Mouse (Mus musculus) left cerebral cortex, postnatal 36 days (tissue): Measurements from ENCODE around the gene Hist1h2bh. TPM values are rescaled to one million over a fixed set of nuclear protein-coding genes. Genes with fewer than 3 reads are reported as not detected.

Experiments
- DNase-seq, 2 experiments: peaks; one replicate each; pipeline ENCODE4 v3.0.0; 2021 to 2022; ENCODE audit warnings: low spot score in 2 of 2, mixed read lengths in 1 of 2
- intact Hi-C: fragments of 180-260 bp; cut with DNase I; formaldehyde crosslinking; loops from one replicate; pipeline ENCODE4 v1.15.1; 2025
- total RNA-seq, 2 experiments: library from RNA; stranded (reverse); gene quantifications; 2 replicates each; pipeline ENCODE4 v1.2.3; 2021

Gene Hist1h2bh
- total RNA-seq, 2 experiments from 2014 or later = 0.79 to 1.2 TPM

DNA sequence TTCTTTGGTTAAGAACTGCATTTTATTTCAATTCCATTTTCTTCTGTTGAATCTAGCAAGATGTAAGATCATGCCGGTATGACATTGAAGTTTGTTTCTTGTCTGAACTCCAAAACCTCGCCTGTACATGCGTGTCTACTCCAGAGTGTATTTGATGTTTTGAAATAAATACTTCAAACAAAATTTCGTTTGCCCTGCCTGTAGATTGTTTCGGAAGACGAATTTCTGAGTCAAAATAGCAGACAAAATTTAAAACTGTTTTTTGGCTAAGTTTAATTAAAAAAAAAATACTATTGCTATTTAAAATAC, 24.9 kb downstream of the Hist1h2bh start:
- intact Hi-C loops = loop anchor here (2.0 to 5.0 kb wide), 2 partner anchors 81 to 1496 kb away; no protein-coding TSS in a partner anchor
- DNase-seq = no peak

DNA sequence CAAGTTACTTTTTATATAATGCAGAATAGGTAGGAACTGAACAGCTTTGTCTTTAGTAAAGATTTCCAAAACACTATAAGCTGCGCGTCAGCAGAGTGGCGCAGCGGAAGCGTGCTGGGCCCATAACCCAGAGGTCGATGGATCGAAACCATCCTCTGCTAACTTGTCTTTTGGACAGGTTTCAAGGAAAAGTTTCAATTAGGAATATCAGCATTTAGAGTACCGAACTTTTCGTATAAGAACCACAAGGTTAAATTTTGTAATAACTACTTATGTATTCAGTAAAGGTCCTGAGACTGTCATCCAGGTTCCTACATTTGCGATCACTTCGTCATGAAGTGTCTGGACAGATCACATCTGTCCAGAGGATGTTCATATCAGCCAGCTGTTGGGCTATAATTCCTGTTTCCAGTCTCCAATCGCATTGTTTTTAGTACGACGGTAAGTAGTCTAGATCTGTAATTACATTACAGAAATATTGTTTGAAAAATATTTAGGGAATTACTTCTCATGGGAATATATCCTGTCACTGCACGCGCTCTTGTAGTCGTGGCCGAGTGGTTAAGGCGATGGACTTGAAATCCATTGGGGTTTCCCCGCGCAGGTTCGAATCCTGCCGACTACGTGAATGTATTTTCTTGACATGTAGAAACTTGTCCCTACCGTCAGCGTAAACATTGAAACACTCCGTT, 25.4 kb downstream of the Hist1h2bh start:
- intact Hi-C loops = loop anchor here (2.0 to 5.0 kb wide), 2 partner anchors 81 to 1495 kb away; no protein-coding TSS in a partner anchor
- DNase-seq = peak; percentile 89 to 90

DNA sequence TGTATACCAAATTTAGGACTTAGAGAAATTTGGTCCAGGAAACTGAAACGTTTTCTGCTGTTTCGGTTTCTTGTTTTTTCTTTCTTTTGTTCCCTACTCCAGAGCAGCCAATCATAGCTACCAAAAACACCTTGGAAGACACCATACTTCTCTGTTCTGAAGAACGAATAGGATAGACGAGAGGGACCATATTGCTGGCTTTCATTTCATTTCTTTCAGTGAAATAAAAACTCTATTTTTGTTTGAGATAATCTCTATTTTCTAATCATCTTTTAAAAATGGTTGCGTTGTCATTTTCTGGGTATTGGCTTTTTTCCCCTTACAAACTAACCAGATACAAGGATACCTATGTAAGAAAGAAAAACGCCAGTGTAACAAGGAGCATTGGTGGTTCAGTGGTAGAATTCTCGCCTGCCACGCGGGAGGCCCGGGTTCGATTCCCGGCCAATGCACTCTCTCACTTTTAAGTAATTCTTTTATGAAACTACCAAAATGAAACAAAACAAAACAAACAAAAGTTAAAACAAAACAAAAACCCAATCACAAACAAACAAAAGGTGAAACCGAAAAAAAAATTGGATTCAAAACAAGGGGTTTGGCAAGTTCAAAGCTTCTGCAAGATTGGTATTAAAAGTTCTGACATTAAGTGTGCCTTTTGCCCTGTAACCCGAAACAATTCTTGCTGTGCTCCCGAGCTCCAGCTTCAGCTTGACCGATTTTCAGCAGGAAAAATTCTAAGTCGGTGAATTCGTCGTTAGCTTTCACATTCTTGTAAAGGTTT, 26.2 kb downstream of the Hist1h2bh start:
- intact Hi-C loops = loop anchor here (5.0 kb wide), 1 partner anchor 1495 kb away; no protein-coding TSS in a partner anchor
- DNase-seq = peak; percentile 70 to 76

DNA sequence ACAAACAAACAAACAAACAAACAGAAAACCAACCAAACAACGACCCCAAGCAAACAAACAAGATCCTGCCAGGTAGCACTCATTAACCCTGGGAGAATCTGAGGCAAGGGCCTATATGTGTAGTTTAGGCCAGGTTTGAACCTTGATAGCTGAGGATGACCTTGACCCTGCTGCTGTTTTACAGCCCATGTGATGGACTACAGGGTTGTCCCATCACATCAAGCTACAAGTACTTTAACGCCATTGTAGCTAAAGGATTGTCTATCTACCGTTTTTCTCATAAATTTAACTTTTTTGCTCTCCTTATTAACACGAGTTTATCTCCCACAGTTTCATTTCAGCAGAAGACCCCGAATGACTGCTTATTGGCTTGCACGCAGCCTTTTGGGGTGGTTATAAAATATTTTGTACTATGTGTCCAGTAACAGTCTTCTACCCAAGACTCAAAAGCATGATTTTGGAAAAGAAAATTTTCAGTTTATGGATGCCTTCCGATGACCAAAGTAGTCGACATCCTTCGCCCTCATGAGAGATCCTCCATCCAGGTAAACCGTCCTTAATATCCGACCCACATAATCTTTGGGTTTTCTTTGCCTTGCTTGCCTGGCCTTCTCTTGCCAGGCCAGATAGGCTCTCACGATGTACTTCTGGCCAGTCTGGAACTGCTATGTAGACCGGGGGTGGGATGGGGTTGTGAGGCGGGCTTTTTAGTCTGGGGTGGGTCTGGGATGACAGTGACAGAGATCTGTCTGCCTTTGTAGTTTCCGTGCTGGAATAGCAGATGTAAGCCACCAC, 27.2 kb downstream of the Hist1h2bh start:
- no peak for DNase-seq
- intact Hi-C loops = loop anchor here (5.0 kb wide), 1 partner anchor 1494 kb away; no protein-coding TSS in a partner anchor

DNA sequence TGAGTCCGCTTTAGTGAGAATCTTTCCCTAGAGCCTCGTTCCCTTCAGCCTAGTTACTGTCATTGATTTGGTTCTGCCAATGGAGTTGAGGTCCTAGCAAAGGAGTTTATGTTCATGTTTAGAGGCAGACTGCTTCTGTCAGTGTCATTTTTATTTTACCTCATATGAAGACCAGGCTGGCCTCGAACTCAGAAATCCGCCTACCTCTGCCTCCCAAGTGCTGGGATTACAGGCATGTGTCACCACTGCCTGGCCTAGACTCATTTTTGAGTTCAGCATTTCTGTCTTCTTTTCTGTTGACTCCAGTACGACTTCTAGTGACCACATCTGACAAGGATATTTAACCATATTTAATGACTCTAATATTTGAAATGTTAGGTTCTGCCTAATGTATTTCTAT, 27.9 kb downstream of the Hist1h2bh start:
- intact Hi-C loops = loop anchor here (5.0 kb wide), 1 partner anchor 1493 kb away; no protein-coding TSS in a partner anchor

DNA sequence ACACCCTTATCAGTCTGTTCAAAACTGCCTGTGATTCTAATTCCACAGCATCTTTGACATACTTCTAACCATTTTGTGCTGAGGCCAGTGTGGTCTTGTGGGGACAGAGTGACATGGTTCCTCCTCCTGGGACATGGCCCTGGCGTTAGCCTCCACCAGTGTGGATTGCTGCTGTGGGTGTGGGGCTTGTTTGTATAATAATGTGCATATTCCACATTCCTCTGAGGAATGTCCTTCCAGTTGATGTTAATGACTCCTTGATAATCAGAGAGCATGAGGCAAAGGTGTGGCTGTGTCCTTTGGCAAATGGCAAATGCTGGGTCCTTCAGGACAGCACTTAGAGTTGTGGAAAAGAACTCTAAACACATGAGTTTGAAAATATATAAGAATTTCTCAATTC, 29.7 kb downstream of the Hist1h2bh start:
- intact Hi-C loops = no loop called here
- DNase-seq = no peak

More for the DNA sequence above, 27.9 kb downstream of the Hist1h2bh start:
- DNase-seq = no peak

DNA sequence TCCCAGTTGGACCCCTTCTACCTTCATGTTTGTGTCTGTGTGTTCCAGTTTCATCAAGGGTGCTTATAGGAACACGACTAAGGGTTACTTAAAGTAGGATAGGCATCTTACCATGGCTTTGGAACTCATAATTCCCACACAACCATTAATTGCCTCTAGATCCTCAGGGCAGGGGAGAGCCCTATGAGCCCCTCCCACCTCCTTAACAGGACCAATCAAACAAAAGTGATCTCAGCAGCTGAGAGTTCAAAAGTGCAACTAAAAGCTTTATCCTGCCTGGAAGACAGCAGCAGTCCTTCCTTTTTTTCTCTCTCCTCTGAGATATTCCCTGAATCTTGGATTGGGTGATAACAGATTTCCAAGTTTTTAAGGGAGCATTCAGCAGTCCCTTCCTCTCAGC, 33.1 kb downstream of the Hist1h2bh start:
- DNase-seq = no peak
- intact Hi-C loops = no loop called here

DNA sequence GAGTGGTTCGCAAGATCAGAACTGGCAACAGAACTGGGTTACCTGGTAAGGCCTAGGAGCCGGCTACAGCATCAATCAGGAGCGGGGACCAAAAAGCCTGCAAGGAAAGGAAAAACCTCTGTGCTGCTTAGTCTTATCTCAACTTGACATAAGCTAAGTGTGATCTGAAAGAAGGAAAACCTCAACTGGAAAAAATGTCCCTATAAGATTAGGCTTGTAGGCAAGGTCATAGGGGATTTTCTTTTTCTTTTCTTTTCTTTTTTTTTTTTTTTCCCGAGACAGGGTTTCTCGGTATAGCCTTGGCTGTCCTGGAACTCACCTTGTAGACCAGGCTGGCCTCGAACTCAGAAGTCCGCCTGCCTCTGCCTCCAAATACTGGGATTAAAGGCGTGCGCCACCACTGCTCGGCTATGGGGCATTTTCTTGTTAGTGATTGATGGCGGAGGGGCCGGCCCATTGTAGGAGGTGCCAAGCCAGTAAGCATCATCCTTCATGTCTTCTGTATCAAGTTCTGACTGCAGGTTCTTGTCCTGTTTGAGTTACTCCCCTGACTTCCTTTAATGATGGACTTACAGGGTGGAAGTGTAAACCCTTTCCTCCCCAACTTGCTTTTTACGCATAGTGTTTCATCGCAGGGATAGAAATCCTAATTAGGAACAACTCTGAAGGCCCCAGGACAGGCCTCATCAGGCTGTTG, 36.2 kb downstream of the Hist1h2bh start:
- DNase-seq = no peak
- intact Hi-C loops = no loop called here

DNA sequence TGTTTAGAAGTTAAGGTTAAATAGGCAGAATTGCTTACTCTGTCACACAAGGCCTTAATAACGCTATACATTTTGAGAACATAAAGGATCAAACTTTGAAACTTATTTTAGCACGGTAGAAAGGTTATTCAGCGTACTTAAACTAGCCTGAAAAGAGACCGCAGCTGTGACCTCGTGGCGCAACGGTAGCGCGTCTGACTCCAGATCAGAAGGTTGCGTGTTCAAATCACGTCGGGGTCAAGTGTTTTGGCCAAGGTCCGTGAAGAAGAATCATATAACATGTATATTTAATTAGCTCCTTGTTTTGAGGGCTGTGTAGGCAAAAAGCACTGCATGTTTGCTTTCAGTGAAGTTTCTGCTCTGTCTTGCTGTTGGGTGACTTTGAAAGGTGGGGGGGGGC, 36.8 kb downstream of the Hist1h2bh start:
- intact Hi-C loops = no loop called here

DNA sequence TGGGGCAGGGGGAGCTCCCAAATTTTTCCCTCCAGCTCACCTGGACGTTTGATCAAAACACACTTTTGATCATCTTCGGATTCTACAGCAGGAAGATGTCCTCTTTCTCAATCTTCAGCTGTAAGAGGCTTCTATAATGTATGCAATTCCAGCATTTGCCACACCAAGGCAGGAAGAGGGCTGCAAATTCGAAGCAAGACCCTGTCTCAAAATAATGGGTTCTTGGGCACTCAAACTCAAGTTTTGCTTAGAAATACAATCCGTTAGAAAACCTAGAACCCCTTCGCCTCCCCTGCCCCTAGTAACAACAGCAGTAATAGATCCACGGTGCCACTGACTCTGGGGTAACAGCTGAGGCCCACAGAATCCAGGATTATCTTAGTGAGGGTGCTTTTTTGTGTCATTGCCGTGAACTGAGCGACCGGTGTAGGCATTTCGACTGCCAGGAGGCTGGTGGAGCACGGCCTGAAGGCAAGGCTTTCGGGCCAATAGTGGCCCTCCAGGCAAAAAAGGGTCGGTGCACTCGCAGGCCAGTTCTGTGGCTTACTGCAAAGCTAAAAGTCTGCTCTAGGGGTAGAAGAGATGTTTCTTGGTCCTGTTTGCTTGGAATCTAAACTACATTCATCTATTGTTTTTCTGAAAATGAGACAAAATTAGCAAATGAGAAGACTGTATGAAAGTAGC, 37.4 kb downstream of the Hist1h2bh start:
- intact Hi-C loops = no loop called here
- no peak for DNase-seq

More for the DNA sequence above, 36.8 kb downstream of the Hist1h2bh start:
- no peak for DNase-seq

DNA sequence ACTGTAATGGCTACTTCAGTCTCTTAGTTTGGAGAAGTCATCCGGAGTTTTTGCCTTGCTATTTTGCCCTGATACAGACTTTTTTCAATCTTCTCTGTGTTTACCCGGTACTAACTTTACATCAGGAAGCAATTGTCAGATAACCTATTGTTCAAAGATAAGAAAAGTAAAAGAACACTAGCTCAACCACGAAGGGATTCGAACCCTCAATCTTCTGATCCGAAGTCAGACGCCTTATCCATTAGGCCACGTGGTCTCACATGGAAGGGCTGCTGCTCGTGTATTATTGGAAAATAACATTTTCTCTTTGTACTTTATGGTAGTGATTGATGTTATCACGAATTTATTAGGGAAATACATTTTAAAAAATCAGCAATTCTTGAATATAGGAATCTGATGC, 39.4 kb downstream of the Hist1h2bh start:
- intact Hi-C loops = loop anchor here (5.0 kb wide), 1 partner anchor 41 kb away; no protein-coding TSS in a partner anchor
- DNase-seq = peak in 1 of 2 experiments; percentile 41

DNA sequence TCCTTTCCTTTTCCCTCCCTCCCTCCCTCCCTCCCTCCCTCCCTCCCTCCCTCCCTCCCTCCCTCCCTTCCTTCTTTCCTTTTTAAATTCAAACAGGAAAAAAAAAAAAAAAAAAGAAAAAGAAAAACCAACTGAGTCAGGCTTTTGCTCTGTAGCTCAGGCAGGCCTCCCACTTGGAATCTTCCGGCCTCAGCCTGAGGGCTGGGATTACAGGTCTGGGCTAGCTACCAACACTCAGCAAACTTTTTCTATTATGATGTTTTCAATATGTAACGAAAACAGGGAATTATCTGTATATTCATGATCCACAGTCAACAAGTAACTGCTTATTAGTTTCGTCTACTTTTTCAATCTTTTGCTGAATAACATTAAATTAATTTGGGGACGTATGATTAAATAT, 40.3 kb downstream of the Hist1h2bh start:
- DNase-seq = no peak
- intact Hi-C loops = loop anchor here (5.0 kb wide), 1 partner anchor 41 kb away; no protein-coding TSS in a partner anchor

DNA sequence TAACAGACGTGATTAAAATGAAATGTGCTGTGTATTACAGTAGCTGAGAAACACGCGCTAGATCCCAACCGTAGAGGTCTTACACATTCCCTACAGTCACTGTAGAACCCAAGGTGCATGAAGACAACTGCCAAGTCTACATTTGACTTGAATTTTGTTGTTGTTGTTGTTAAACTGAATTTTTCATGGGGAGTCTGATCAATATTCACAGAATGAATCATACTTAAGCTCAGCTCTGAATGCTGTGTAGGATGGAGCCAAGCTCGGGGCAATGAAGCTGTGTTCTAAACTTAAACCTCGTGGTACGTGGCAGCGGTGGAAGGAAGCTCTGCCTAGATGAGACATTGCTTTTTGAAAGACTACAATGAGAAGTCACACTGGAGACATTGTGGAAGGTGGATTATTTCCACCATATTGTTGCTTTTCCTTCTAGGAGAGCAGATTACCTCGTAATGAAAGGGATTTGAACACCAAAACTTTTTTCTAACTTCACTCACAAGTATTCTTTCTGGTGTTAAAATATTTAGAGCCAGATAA, 41.1 kb downstream of the Hist1h2bh start:
- no peak for DNase-seq
- intact Hi-C loops = loop anchor here (5.0 kb wide), 1 partner anchor 40 kb away; no protein-coding TSS in a partner anchor

DNA sequence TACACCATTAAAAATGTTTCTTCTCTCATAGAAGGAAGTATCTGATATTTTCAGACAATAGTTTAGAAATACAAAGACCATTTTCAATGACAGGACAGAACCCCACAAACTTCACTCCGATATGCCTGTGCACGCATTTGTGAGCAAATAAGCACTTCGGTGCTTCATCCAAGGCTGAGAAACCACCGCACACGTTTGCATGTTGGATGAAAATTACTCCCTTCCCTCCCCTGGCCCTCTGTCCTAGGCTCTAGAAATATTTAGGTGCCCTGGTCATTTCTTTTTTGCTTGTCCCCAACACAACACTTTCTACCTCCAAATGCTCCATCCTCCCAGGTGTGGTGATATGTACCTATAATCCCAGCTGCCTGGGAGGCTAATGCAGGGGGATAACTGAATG, 41.7 kb downstream of the Hist1h2bh start:
- DNase-seq = no peak
- intact Hi-C loops = loop anchor here (5.0 kb wide), 1 partner anchor 39 kb away; no protein-coding TSS in a partner anchor

DNA sequence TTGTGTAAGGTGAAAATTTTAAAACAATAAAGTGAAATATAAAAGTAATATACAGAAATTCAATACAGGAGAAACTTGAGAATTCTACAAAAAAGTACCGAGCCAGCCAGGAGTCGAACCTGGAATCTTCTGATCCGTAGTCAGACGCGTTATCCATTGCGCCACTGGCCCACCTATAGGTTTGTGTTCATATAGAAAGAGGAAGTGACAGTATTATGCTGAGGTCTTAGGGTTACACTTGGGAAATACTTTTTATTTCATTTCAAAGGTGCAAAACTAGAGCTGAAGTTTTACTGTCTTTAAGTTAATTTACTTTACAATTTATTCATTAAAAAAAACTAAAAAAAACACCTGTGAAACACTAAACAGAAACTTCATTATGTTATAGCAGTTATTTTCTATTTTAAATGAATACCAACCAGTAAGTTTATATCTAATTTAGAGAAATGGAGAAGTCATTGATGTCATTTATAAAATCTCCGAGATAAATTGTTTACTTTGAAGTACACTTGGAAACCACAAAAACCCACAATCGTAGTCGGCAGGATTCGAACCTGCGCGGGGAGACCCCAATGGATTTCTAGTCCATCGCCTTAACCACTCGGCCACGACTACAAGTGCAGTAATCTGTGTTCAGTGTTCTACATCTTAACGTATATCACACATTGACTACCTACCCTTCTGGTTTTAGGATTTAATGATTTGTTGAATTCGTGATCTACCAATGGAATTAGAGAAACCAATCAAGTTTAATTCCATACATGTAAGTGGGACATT, 42.6 kb downstream of the Hist1h2bh start:
- intact Hi-C loops = loop anchor here (5.0 kb wide), 1 partner anchor 38 kb away; no protein-coding TSS in a partner anchor
- DNase-seq = peak; percentile 75 to 78

DNA sequence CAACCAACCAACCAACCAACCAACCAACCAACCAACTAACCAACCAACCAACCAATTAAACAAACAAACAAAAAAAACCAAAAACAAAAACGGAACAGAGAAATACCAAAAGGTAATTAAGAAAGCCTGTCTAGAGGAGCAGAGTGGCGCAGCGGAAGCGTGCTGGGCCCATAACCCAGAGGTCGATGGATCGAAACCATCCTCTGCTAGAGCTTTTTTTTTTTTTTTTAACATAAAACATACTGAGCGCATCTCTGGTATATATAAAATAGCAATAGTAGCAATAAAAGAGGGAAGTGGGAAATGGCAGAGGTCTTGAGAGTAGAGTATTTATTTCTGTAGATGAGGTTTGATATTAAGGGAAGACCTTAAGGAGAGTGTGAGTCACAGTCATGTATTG, 43.2 kb downstream of the Hist1h2bh start:
- DNase-seq = no peak
- intact Hi-C loops = loop anchor here (5.0 kb wide), 1 partner anchor 38 kb away; no protein-coding TSS in a partner anchor

DNA sequence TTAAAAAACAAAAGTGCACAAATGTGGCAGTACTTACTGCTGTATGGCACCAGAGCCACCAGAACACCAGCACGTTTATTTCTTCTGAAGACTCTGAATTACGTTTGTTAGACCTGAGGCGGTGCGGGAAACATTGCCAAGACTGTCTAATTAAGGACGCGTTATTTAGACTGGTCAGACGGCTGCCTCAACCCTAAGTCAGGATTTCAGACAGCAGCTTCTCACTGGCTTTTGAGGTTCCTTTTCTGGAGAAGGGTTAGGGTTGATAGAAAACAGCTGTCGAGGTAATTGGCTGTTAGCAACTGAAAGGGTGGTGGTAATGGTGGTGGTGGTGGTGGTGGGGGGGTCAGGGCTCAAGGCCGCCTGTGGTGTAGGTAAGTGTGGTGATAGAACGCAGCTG, 44.5 kb downstream of the Hist1h2bh start:
- no peak for DNase-seq
- intact Hi-C loops = no loop called here
